Comparison of ENCODE assay signal across 9 mouse cellular contexts in the genomic region with DNA sequence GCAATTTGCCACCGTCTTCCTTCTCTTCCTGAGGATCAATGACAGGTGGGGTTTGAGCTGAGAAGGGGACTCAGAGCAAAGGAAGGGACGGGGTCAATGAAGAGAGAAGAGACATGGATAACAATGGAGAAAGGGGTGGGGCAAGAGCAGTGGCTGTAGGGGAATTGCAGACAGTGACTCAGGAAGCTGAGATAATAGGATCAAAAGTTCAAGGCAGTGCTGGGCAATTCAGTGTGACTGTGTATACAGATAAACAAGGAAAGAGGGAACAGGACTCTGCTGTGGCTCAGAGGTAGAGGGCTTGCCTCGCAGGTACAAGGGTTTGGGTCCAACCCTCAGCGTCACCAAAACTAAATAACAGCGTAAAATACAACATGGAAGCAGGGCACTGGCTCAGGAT. TPM values are rescaled to one million over a fixed set of nuclear protein-coding genes. Genes with fewer than 3 reads are reported as not detected.
A peak's percentile ranks its signal among the peaks of the same experiment; 100 is the strongest.
DNase-seq lines count a peak whose midpoint lies in the region; ATAC-seq and TF ChIP-seq lines count a peak whose summit lies in the region.
"Had no signal": no experiment of that assay in that cellular context is flagged by ENCODE, and none has a peak within 500 bp of the region (broad histone marks: within the 10 kb centered on the region; RNA-seq: fewer than 3 reads in every experiment).

No protein-coding gene starts in this region.

- no peak overlapping the region for H3K4me3 ChIP-seq in heart, embryonic 12.5 days
- no peak overlapping the region for H3K4me3 ChIP-seq in embryonic facial prominence, embryonic 12.5 days
- no peak overlapping the region for H3K4me3 ChIP-seq in liver, embryonic 12.5 days
- no peak overlapping the region for H3K4me3 ChIP-seq in thymus, adult 2 months (ENCODE audit: control insufficient read depth, insufficient read depth, low read length)

- no peaks in the 10 kb centered on the region for H3K36me3 ChIP-seq in heart, embryonic 12.5 days
- no peaks in the 10 kb centered on the region for H3K36me3 ChIP-seq in embryonic facial prominence, embryonic 12.5 days
- no peaks in the 10 kb centered on the region for H3K36me3 ChIP-seq in liver, embryonic 12.5 days
- no peaks in the 10 kb centered on the region for H3K36me3 ChIP-seq in thymus, adult 2 months (ENCODE audit: control insufficient read depth, insufficient read depth, low read length)

- WGBS in heart, embryonic 12.5 days: 23% methylated on average over 5 of the region's 5 CpGs
- WGBS in embryonic facial prominence, embryonic 12.5 days: 37% methylated on average over 5 of the region's 5 CpGs
- WGBS in liver, embryonic 12.5 days (ENCODE audit: insufficient replicate concordance): 24% methylated on average over 5 of the region's 5 CpGs
- 43% methylated on average over 5 of the region's 5 CpGs for WGBS in thymus, adult 2 months

- intact Hi-C loops in heart, postnatal 10 days (cut with DNase I): loop anchor here (1.0 to 5.0 kb wide), 3 partner anchors 77 to 454 kb away; no protein-coding TSS in a partner anchor

- H3K9ac ChIP-seq in heart, embryonic 12.5 days: peak overlapping the region; percentile 25; the same call in 1 of the 2 replicates
- H3K9ac ChIP-seq in embryonic facial prominence, embryonic 12.5 days: no peak overlapping the region; the same call in 1 of the 2 replicates
- no peak overlapping the region for H3K9ac ChIP-seq in liver, embryonic 12.5 days

- no peak for TF ChIP-seq CTCF in thymus, adult 2 months (IDR thresholded peaks at IDR 0.05; ENCODE audit: borderline replicate concordance, control insufficient read depth, extremely low read depth, insufficient read depth, low read length, poor library complexity)

- 0 out of 2 replicates have a peak, but pooled peaks cover 5% of the 10 kb centered on the region for H3K9me3 ChIP-seq in heart, embryonic 12.5 days (replicated peaks)
- no peaks in the 10 kb centered on the region for H3K9me3 ChIP-seq in embryonic facial prominence, embryonic 12.5 days
- no peaks in the 10 kb centered on the region for H3K9me3 ChIP-seq in liver, embryonic 12.5 days (replicated peaks)

- H3K4me2 ChIP-seq in heart, embryonic 12.5 days: peak overlapping the region; percentile 58
- H3K4me2 ChIP-seq in embryonic facial prominence, embryonic 12.5 days (replicated peaks): peak overlapping the region; percentile 32; the same call in 1 of the 2 replicates
- H3K4me2 ChIP-seq in liver, embryonic 12.5 days: peak overlapping the region; percentile 37

- TF ChIP-seq POLR2A in thymus, adult 2 months (IDR thresholded peaks at IDR 0.05; ENCODE audit: control insufficient read depth, extremely low read depth, insufficient read depth, low read length, poor library complexity): no peak

- peaks cover 10% of the 10 kb centered on the region; the same call in 1 of the 2 replicates for H3K4me1 ChIP-seq in heart, embryonic 12.5 days (replicated peaks)
- 0 out of 2 replicates have a peak, but pooled peaks cover 2% of the 10 kb centered on the region for H3K4me1 ChIP-seq in embryonic facial prominence, embryonic 12.5 days
- peaks cover 5% of the 10 kb centered on the region for H3K4me1 ChIP-seq in liver, embryonic 12.5 days
- H3K4me1 ChIP-seq in thymus, adult 2 months (replicated peaks; ENCODE audit: control insufficient read depth, insufficient read depth, low read length): no peaks in the 10 kb centered on the region

- H3K27me3 ChIP-seq in heart, embryonic 12.5 days (replicated peaks): peaks cover 27% of the 10 kb centered on the region
- H3K27me3 ChIP-seq in embryonic facial prominence, embryonic 12.5 days: no peaks in the 10 kb centered on the region
- H3K27me3 ChIP-seq in liver, embryonic 12.5 days (replicated peaks): peaks cover 40% of the 10 kb centered on the region
- no peaks in the 10 kb centered on the region for H3K27me3 ChIP-seq in thymus, adult 2 months (ENCODE audit: control insufficient read depth, insufficient read depth, low read length)

- no peak for DNase-seq in heart, postnatal 10 days
- peak; percentile 32 for DNase-seq in 3T3-L1 (ENCODE audit: low read depth, low spot score)
- DNase-seq in thymus, adult 2 months: no peak
- no peak for DNase-seq in right cerebral cortex, adult 2 months (ENCODE audit: low spot score in 2 of 2)
- DNase-seq in cerebellum, adult 11 months: no peak

- peak; percentile 71 for ATAC-seq in heart, embryonic 12.5 days (ENCODE audit: insufficient number of reproducible peaks, low FRiP score)
- ATAC-seq in embryonic facial prominence, embryonic 12.5 days (ENCODE audit: insufficient number of reproducible peaks, insufficient read depth, low FRiP score, low TSS enrichment): no peak
- ATAC-seq in liver, embryonic 12.5 days: 0 out of 2 replicates have a peak, but pooled peaks have one; percentile 21

- no peak overlapping the region for H3K27ac ChIP-seq in heart, embryonic 12.5 days (ENCODE audit: poor library complexity, severe bottlenecking)
- H3K27ac ChIP-seq in embryonic facial prominence, embryonic 12.5 days: no peak overlapping the region
- no peak overlapping the region for H3K27ac ChIP-seq in liver, embryonic 12.5 days
- no peak overlapping the region for H3K27ac ChIP-seq in thymus, adult 2 months (ENCODE audit: control insufficient read depth, insufficient read depth, low read length)

RNA-seq across cellular contexts. Expression of a gene that starts 22.8 kb away (rescaled TPM):
- polyA plus RNA-seq in heart, embryonic 12.5 days (2016; fragmentation: Nextera tagmentation; extraction: Ambion mirVana): 0.35 and 0.80 TPM in 2 replicates
- total RNA-seq in heart, postnatal 10 days (2021): under 1 TPM; 0.29 to 0.60 TPM
- polyA plus RNA-seq in embryonic facial prominence, embryonic 12.5 days (2016; fragmentation: Nextera tagmentation; extraction: Ambion mirVana): 0.58 TPM in 1 of 2 replicates, not detected in the other
- 0.10 and 0.15 TPM in 2 replicates for polyA plus RNA-seq in liver, embryonic 12.5 days (2016; fragmentation: Nextera tagmentation; extraction: Ambion mirVana)
- 0.22 and 0.27 TPM in 2 replicates for polyA plus RNA-seq in thymus, adult 2 months (2012; rRNA removed)

RNA-seq across cellular contexts. Expression of a gene that starts 25.7 kb away (rescaled TPM):
- 0.13 TPM in 1 of 2 replicates, not detected in the other for polyA plus RNA-seq in heart, embryonic 12.5 days (2016; fragmentation: Nextera tagmentation; extraction: Ambion mirVana)
- under 1 TPM; 0.36 to 0.62 TPM for total RNA-seq in heart, postnatal 10 days (2021)
- polyA plus RNA-seq in embryonic facial prominence, embryonic 12.5 days (2016; fragmentation: Nextera tagmentation; extraction: Ambion mirVana): 0.19 TPM in 1 of 2 replicates, not detected in the other
- not detected in 2 replicates for polyA plus RNA-seq in liver, embryonic 12.5 days (2016; fragmentation: Nextera tagmentation; extraction: Ambion mirVana)
- 0.52 and 1.2 TPM in 2 replicates for polyA plus RNA-seq in thymus, adult 2 months (2012; rRNA removed)
- total RNA-seq: layer of hippocampus, postnatal 10 days had no signal

RNA-seq across cellular contexts. Expression of a gene that starts 29.2 kb away (rescaled TPM):
- 55.6 and 57.7 TPM in 2 replicates for polyA plus RNA-seq in heart, embryonic 12.5 days (2016; fragmentation: Nextera tagmentation; extraction: Ambion mirVana)
- 10 to 100 TPM; 19.9 to 21.9 TPM for total RNA-seq in heart, postnatal 10 days (2021)
- polyA plus RNA-seq in embryonic facial prominence, embryonic 12.5 days (2016; fragmentation: Nextera tagmentation; extraction: Ambion mirVana): 106 and 109 TPM in 2 replicates
- polyA plus RNA-seq in liver, embryonic 12.5 days (2016; fragmentation: Nextera tagmentation; extraction: Ambion mirVana): 45.2 and 48.6 TPM in 2 replicates
- polyA plus RNA-seq in thymus, adult 2 months (2012; rRNA removed): 72.0 and 87.8 TPM in 2 replicates

RNA-seq across cellular contexts. Expression of a gene that starts 57.1 kb away (rescaled TPM):
- polyA plus RNA-seq in heart, embryonic 12.5 days (2016; fragmentation: Nextera tagmentation; extraction: Ambion mirVana): 12.3 and 13.6 TPM in 2 replicates
- 1 to 10 TPM; 4.2 to 5.0 TPM for total RNA-seq in heart, postnatal 10 days (2021)
- polyA plus RNA-seq in embryonic facial prominence, embryonic 12.5 days (2016; fragmentation: Nextera tagmentation; extraction: Ambion mirVana): 15.3 and 16.9 TPM in 2 replicates
- polyA plus RNA-seq in liver, embryonic 12.5 days (2016; fragmentation: Nextera tagmentation; extraction: Ambion mirVana): 6.9 and 7.5 TPM in 2 replicates
- 16.3 and 17.3 TPM in 2 replicates for polyA plus RNA-seq in thymus, adult 2 months (2012; rRNA removed)
